Mouse (Mus musculus) neural tube, embryonic 10.5 days (tissue): ENCODE results near the gene Gm38392.

ENCODE experiments used
- DNase-seq: peaks from one replicate; pipeline ENCODE4 v3.0.0-alpha.2; 2017; ENCODE audit warnings: low spot score; ENCODE audit errors: extremely low spot score

The Gm38392 gene

DNA sequence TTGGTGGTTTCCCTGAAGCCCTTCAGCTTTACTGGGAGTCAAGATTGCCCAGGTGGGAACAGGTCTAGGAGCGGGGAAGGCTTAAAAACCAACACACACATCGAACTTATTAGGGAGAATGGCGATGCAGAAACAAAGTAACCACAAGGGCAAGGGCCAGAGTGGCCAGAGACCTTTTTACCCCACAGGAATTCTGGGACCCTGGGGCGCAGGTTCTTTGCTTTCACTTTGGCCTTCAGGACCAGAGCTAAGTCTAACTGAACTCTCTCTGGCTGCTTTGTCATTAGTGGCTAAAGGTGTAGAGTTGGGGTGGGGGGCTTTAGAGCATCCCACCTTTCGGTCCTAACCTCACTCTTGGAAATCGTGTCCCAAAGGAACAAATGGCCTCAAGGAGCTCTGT is 70.9 kb downstream of the Gm38392 start:
- DNase-seq, result no peak

DNA sequence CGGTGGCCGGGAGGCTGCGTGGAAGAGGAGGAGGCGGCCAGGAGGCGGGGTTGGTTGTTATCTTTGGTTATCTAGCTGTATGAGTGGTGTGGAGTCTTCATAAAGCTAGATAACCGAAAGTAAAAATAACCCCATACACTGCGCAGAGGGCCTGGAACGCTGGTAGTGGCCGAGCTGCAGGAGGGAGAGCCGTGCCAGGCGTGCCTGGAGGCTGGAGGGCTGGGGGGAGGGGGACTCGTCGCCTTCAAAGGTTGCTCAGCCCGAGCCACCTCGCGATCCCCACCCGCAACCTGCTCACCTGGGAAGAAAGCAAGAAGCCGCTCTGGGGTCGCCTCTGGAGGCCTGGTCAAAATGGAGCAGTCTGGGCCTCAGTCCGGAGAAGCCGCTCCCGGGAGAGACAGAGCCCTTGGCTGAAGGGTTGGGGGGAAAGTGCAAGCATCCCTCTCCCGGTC is 71.4 kb downstream of the Gm38392 start:
- DNase-seq, result peak; percentile 64

DNA sequence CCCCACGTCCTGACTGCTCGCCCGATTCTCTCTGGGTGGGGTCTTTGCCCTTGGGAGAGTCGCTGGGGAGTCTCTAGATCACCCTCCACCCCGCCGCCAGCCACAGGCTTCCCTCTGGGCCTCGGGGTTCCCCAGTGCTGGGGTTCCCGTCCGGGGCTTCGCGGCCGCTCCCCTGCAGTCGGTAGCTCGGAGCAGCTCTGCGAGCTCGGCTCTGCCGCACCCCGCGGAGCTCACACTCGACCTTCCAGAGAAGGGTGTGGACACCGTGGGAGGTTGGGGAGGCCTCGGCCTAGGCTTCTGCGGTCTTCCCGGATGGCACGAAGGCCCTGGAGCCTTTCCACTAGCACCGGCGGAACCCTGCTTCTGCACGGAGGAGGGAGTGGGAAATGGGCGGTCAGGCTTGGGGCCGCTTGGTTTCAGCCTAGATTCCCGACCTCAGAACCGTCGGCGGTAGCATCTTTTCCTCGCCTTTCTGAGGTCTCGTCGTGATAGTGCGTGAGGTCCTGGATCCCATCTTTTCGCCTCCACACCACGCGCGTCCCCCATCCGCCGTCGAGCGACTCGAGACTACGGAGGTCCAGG is 71.9 kb downstream of the Gm38392 start:
- DNase-seq, result no peak

DNA sequence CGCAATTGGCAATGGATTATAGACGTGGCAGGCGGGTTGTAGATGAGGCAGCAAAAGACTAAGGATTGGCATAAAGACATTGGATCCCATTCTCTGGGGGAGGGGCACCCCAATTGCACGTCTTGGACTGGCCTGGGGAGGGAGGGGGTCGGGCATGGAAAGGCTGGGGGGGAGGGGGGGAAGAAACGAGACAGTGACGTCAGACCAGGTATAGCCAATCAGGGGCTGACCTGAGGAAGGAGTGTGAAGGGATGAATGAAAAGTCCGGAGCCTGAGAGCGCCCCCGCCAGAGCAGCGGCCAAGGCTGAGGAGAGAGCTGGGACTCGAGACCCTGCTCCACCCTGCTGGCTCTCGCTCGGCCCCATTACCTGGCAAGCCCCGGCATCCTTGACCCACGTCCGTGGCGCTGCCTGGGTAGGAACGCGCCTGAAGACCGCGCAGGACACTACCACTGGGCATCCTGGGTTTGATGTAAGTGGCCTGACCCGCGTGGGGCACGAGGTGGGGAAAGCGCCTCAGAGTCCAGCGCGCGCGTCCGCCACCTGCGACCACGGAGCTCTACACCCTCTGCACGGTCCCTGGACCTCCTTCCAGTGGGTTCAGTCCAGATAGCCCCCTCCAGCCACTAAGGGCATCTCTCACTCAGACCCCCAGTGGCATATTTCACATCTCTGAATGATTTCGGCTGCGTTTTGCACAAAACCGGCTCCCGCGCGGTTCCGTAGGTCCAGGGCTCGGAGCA is 72.6 kb downstream of the Gm38392 start:
- DNase-seq, result no peak

DNA sequence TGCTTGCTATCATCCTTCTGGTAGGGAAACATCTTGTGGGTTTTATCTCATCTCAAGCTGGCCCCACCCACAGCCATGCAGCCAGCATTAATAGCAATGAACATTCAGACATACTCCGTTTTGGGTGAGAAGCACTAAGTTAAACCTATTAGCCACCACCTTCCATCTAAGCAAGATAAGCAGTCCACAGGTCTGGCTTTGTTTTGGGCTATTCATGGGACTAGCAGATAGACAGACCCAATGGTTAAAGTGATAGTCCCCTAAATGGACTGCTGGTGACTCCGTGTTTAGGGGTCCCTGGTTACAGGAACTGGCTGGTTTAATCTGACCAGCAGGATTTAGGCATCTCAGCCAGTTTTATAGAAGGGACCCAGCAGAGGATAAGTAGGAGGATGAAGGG is 74.0 kb downstream of the Gm38392 start:
- DNase-seq, result no peak

DNA sequence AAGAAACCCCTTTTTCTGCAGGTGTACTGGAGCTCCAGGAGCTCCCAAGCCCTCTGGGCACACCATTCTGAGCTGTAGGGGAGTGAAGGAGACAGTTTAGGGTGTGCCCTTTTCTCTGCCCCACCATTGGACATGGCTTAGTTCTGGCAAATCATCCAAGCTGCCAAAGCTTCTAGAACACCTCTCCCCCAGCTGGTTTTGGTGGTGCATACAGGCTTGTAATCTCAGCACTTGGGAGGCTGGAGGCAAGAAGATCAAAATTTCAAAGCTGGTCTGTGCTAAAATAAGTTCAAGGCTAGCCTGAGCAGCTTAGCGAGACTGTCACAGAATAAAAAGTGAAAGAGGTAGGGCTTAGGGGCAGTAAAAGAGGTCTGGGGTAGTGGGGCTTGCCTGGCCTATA is 74.7 kb downstream of the Gm38392 start:
- no peak for DNase-seq

DNA sequence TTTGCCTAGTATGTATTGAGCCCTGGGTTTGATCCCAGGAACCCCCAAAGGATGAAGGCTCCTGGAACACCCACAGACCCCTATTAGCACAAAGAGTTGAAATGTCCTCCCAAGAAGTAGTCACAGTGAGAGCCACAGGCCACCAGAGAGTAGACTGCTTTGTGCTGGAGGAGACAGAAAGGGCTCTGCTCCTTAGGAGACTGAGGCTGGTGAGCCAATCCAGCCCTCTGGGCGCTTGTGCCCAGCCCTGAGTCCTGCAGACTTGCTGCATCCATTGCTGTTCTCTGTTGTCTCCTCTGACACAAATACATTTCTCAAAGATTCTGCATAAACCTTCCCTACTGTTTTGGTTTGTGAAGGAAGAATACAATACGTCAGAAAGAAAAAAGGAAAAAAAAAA is 76.1 kb downstream of the Gm38392 start:
- DNase-seq, result peak; percentile 17

DNA sequence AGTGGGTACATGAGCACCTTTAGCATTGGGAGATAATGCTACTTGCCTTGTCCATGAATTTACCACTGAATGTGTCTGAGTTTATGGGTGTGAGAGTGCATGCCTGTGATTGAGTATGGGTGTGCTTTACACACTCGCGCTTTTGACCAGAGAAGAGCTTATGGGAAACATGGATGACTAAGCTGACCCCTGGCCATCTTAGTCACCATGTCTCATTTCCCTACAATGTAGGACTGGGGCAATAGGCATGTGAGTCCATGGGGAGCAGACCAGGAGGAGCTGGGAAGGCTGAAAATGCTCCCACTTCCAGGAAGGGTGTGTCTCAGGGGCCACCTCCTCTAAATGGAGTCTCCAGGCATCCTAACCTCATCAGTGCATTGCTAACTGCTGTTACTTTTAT is 76.9 kb downstream of the Gm38392 start:
- DNase-seq, result no peak

DNA sequence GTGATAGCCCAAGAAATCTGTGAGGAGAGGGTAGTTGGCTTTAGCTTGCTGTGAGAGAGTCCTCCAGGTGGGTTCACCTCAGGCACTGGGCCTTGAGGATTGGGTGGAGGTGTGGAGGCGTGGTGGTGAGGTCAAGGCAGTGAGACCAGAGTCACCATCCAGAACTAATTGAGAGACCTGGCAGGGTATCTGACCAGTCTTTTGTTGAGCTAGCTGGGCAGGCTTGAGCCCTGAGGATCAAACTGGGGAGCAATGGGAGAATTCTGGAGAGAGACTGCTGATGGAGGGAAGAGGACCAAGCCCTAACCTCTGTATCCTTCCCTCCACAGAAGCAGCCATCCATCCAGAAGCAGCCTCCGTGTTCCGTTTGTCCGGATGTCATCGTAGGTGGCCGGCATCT is 77.7 kb downstream of the Gm38392 start:
- no peak for DNase-seq

DNA sequence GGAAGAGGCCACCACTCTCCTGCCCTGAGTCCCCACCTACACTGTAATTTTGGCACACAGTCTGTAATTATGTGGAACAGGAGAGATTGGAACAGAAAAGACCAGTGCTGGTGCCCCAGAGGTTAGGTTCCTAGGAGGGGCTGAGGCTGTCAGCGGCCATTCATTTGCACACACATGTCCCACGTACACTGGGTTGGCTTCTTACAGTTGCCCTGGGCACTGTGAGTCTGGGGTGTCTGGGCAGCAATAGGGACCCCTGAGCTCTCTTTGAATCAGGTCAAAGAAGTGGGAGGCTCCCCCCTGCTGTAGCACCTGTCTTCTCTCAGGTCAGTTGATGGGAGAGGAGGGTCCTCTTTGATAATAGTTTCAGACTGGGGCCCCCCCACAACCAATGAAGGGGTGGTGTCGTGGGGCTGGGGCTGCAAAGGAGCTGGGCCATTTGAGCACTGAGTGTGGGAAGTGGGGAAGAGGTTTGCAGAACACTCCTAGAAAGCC is 78.7 kb downstream of the Gm38392 start:
- DNase-seq, result no peak

DNA sequence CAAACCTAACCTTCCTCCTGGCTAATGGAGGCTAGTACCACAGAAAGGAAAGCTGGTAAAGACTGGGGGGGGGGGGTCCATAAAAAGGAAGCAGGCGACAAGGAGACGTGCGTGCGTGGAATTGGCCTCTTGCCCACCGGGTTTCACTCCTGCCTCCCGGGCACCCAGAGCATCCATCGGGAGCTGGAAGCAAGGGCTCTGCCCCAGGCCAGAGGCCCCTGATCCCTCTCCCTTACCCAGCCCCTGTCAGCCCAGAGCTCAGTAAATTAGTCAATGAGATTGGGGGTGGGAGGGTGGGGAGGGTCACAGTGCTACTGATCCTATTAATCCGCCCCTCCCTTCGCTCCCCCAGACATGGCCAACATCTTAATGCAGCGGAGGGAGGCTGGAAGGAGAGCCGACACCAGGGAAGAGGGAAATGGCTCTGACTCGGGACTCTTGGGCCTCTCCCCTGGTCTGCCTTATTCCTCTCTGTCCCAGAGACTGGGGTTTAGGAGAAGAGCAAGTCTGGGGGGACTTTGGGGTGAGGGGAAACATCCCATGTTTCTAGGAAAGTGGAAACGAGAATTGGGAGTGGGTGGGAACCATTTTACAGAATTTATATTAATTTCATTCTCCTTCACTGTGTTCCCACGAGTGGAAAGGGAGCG is 79.4 kb downstream of the Gm38392 start:
- DNase-seq, result peak; percentile 36

DNA sequence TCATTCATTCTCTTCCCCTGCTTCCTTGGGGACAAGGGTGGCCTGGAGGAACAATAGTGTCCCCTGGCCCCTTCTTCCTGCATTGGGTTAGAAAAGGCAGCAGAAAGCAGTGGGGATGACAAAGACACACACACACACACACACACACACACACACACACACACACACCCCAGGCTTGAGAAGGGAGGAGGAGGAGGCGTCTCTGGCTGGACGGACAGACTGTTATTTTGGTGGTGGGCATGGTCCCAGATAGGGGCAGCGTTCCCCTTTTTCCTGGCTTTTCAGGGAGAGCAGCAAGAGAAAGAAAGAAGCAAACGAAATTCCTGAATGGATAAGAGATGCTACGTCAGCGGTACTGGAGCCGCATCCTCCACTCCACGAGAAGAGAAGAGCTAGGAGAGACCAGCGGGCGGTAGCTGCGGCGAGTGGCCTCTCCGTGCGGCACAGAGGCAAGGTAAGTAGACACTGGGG is 80.1 kb downstream of the Gm38392 start:
- peak; percentile 40 for DNase-seq

DNA sequence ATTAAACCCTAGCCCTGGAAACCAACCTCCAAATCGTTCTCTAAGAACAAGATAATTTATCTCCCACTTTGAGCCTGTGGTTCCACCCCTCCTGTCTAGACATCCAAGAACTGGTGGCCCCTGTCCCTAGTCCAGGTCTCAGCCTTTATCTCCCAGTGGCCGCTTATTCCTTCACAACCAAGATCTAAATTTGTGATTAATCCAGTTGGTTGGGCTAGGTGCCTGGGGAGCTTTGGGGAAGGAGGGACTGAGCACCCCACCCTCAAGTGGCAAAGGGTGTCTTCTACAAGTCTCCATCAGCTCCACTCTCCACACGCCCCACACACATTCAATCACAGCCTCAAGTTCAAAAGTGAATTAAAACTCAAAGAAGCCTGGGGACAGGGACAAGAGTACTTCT is 80.5 kb downstream of the Gm38392 start:
- DNase-seq, result peak; percentile 41

DNA sequence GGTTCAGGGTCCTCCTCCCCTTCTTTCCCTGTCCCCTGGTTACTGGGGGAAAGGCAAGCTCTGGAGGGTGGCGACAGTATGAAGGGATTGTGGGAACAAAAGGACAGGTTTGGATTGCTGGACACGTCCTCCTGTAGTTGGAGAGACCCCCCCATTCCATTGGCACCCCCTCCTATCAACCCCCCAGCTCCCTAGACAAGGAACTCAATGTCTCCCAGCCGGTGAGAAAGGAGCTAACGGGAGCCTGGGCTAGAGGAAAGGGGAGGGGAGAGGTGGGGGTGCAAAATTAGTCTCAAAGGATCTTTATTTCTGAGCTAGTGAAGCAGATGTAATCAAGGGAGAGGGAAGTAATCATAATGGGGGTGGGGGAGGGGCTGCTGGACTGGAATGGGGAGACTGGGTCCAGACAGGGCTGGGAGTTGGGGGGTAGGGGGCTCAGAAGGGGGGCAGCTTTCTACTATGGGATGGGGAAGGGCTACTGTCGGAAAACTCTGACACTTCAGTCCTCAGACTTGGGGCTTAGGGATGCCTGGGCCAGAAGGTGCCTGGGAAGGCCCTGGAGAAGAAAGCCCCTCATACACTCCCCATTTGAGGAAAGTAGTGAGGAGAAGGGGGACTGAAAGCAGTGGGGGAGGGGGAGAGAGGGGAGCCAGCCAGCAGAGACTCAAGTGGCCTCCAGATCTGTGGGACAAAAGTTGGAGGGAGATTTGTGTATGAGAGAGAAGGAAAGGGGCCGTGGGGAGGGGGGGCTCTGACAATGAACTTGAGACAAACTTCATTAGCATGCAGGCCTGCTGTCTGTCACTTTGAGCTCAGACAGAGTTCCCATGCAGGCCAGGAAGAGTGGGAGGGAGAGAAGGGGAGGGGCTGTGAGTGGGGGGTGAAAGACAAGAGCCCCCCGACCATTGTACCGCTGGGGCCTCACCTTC is 81.2 kb downstream of the Gm38392 start:
- DNase-seq, result peak; percentile 27

DNA sequence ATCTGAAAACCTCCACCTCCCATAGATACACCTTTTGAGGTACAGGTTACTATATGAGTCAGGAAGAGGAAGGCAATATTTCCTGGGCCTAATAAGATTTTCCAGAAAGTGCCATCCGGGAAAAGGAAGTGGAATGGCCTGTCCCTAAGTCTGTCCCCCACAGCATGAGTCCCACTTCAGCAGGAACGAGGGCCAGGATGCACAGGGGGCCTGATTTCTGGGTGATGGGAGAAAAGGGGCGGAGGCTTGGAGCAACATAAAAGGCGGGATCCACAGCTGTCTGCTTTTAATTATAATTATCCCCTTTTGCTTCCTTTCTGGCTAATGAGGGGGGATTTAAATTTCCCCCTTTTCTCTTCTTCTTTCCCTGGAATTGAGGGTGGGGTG is 81.8 kb downstream of the Gm38392 start:
- DNase-seq, result no peak

DNA sequence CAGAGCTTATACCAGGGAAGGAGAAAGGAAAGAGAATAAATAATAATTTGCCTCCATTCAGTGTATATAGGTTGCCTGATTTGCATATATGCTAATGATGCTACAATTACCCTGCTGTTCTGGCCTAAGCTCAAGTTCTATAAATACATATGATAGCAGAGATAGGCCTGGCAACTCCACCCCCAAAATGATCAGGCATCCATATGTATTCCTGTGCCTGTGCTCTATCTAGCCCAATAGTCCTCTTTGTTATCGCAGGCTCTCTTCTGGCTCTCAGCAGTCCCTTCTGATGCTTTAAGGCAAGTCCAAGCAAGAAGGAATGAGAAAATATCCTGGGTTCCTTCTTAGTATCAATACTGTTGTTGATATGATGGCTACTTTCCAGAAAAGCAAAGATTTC is 82.3 kb downstream of the Gm38392 start:
- no peak for DNase-seq

DNA sequence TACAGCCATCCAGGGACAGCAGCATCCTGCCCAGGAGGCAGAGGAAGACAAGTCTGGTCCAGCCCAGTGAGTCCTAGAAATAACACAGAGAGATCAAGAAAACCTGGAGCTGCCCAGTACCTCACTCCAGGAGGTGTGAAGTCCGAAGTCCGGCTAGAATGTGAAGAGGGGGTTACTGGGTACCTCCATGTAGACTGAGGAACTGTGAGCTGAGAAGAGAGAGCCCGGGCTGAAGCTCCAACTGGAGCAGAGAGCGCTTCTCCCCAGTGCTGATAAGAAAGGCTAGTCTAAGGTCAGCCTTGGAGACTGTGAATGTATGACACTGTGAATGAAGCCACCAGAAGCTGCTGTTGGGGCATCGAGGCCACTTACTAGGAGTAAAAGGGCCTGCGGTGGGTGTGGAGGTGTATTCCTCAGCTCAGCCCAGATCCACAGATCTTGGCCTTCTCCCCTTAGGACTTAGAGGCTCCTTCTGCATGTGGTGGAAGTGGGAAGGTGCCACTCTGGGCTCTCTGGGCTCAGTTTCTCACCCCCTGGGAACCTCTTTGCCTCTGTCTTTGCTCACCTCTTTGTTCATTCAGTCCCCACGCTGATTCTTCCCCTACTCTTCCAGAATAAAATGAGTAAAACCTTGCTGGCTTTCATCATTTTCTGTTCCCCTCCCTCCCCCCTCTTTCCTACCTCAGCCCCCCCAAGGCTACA is 82.9 kb downstream of the Gm38392 start:
- DNase-seq, result peak; percentile 33

DNA sequence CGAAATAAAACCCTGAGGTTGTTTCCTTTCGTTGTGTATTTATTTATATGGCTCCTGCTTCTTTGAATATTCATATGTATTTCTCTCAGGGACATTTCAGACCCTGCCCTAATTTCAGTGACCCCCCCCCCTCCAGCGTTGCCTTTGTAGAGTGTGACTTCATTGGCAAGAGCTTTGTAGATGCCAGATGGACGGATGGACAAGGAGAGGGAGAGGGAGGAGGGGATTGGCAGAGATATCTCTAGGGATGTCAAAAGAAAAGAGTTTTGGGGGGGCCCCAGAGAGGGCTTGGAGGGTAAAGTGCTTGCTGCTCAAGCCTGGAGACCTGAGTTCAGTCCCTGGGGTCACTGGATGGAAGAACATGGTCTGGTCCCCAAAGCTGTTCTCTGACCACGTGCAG is 83.6 kb downstream of the Gm38392 start:
- peak; percentile 23 for DNase-seq

DNA sequence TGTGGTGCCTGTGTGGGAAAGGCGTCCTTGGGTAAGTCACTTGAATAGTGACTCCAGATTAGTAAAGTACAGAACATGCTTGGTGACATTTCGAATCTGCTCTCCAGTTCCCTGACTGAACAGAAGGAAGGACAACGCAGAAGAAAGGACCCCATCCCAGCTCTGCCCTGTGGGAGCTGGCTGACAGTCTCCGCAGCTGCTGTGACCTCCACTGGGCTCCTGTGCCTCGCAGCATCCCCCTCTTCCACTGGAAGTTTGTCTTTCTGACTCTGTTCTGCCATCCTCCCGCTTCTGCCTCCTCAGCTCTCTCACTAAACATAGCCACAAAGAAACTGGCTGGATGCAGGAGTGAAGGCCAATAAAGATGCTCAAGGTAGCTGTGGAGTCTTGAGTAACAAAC is 84.0 kb downstream of the Gm38392 start:
- peak; percentile 26 for DNase-seq

DNA sequence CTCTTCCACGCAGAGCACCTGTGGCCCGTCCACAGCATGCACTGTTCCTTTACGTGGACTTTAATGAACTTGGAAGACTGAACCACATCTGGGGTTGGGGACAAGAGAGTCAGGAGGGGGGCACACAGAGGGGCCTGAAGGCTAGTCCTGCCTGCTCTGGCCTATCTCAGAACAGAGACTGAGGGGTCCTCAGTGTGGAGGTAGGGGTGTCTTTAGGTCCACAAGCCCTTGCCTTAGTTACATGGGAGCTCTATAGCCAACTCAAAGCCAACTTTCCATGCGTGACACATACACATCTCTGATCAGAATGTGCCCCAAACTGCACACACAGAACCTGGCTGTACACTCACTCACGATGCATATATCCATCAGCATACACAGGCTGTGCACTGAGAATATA is 85.4 kb downstream of the Gm38392 start:
- DNase-seq, result peak; percentile 31

DNA sequence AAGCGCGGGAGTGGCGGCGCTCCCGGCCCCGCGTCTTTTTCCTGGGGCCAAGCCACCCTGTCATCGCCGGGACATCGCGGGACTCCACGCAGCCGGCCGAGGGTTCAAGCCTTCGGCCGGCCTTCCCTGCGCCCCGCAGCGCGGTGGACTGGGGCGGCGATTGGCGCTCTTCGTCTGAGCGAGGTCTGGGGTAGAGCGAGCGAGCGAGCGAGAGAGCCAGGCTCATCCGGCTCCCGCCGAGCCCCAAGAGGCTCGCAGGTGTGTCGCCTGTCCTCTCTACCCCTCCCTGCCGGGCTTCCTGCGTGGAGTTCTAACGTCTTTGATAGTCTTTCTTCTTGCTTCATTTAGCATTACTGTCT is 86.1 kb downstream of the Gm38392 start:
- no peak for DNase-seq
